Mouse (Mus musculus) CD4-positive naive resting alpha-beta T cell, adult 76 days (primary cell): ENCODE measurements around the gene Adap2. TPM values are rescaled to one million over a fixed set of nuclear protein-coding genes. Genes with fewer than 3 reads are reported as not detected.

Experiments
- total RNA-seq: library from RNA; stranded (reverse); gene quantifications from one replicate; pipeline ENCODE4 v1.2.4, GENCODE M21; 2023

Gene Adap2
- total RNA-seq = 2.4 TPM

DNA sequence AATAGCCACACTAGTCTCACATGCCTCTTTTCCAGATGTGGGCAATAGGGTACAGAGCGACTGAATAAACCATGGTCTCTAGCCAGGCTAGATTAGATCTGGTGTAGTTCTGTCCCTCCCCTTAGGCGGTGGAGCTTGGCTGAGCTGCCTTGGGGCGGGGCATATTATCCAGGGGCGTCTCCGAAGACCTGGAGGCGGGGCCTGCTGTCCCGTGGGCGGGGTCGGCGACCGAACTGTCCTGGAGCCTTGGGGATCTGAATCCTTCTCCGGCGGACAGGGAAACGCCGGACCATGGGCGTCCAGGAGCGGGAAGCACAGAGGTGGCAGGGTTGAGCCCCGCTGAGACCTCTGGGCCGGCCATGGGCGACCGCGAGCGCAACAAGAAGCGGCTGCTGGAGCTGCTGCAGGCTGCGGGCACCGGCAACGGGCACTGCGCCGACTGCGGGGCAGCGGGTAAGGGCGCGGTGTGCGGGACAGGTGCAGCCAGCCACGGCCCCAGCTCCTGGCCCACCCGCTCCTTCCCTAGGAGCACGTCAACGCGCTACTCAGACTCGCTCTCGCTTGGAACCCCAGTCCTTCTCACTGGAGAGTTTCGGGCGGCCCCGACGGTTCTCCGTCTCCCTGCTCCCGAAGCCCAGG, at the start of gene Adap2:
Adap2 (plus strand) TSS at position 249 of the 639 bp plus-strand sequence.

DNA sequence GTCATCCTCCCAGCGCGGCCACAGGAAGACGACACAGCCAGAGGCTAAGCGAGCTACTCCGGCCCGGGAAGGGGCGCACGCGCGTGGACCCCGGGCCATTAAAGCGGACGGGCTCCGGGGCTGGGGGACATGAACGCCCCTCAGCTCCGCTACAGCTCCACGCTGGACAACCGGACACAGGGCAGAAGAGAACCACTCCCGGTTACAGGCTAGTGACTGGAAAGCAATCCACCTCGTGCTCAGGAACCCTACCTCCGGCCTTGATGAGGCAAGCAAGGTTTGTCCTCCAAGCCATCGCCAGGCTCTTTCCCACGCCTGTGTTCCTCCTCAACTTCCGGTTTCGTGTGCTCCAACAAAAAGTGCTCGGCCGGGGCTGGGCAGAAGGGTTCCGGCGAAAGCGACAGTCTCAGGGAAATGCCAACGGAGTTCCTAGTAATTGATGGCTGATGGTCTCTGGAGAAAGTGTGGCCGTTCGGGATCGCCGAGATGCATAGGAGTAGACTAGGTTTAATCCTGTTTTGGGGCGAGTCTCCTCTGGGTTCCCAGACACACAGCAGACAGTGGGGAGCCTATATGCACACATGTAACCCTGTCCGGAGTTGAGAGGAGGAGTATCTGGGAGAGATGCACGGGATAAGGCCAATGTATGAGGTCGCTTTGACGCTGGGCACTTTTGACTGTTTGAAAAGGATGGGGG, 11.9 kb upstream of the Adap2 start, which contains the start of gene Tefm:
Tefm (minus strand) TSS at position 351 of the 697 bp plus-strand sequence.

DNA sequence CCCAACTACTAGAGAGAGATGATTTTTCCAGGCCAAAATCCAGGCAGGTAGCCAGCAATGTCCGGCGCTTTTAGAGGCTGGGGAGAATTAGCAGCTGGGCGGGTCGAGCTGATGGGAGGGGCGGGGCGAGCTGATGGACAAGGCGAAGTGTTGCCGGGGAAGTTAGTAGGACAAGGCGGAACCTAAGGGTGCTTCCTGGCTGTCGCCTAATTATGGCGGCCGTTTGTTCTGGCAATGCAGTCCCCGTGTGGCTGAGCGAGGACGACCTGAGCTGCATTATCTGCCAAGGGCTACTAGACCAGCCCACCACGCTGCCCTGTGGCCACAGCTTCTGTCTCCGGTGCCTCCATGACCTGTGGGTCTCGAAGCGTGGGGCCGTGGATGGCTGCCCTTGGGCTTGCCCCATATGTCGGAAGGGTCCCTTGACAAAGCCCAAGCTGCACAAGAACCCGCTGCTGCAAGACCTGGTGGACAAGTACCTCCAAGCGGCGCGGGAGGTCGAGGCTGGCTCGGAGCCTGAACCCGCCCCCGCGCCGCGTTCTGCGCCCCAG, 29.9 kb downstream of the Adap2 start, which contains the start of gene Rnf135:
Rnf135 (plus strand) TSS at position 147 of the 551 bp plus-strand sequence.

DNA sequence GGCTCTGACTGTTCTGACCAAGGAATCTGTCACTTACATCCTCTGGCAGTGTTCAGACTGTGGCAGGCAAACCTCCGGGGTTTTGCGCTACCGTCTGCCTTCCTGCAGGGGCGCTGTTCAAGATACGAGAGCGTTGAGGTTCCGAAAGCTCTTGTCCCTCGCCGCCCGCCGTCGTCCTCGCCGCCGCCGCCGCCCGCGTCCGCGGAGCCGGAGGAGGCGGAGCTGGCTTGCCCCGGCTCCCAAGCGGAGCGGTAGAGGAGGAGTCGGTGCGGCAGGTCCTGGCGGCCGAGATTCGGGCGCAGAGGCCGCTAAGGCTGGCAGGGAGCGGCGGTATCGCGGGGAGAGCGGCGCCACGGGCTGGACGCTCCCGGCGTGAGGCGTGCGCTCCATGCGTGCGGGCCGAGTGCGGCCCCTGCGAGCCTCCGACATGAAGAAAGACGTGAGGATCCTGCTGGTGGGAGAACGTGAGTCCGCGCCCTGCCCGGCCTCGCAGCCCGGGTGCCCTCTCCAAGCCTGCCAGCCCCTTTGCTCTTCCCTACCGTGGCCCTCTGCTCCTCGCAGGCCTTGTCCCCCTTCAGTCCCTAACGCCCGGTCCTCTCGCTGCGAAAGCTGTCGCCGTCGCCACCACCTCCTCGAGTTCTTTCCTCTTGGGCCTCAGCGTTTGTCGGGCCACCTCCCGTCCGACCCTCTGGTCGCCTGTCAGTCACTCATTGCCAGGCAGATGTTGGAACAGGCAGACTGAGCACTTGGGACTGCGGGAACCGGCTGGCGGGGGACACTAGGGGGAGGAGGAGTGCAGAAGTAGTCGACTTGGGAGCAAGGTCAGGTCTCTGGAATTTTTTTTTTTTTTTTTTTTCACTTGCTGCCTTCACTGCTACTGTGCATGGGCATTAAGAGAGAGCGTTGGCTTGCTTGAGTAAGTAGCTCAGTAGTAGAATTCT, 55.2 kb downstream of the Adap2 start, which contains the start of gene Rhot1:
Rhot1 (plus strand) TSS at position 160 of the 941 bp plus-strand sequence.

Other genes starting within 250 kb of the Adap2 start
- gene Utp6, start 191.7 kb upstream of the Adap2 start, total RNA-seq = 38.9 TPM
- 87.2 TPM for gene Suz12, start 161.0 kb upstream of the Adap2 start, total RNA-seq
- 298 TPM for gene Crlf3, start 73.1 kb upstream of the Adap2 start, total RNA-seq
- 5.7 TPM for gene Atad5, start 64.7 kb upstream of the Adap2 start, total RNA-seq
- gene Tefm, start 11.9 kb upstream of the Adap2 start, total RNA-seq = 2.9 TPM
- 3.6 TPM for gene Rnf135, start 29.7 kb downstream of the Adap2 start, total RNA-seq
- gene Rhot1, start 54.9 kb downstream of the Adap2 start, total RNA-seq = 40.6 TPM
- 0.44 TPM for gene Rhbdl3, start 146.8 kb downstream of the Adap2 start, total RNA-seq
- 14.1 TPM for gene 5730455P16Rik, start 223.9 kb downstream of the Adap2 start, total RNA-seq
- 183 TPM for gene Zfp207, start 229.2 kb downstream of the Adap2 start, total RNA-seq